Mouse (Mus musculus): ENCODE measurements around the gene B230219D22Rik. TPM values are rescaled to one million over a fixed set of nuclear protein-coding genes. Genes with fewer than 3 reads are reported as not detected.
"Not testable (repeated sequence)": the region's sequence is repeated elsewhere in the genome, so short reads cannot be mapped to it uniquely, and the experiment has no call there.

B230219D22Rik gene
- polyA plus RNA-seq, 1 experiment from 2014 or later: 82.9 TPM

DNA sequence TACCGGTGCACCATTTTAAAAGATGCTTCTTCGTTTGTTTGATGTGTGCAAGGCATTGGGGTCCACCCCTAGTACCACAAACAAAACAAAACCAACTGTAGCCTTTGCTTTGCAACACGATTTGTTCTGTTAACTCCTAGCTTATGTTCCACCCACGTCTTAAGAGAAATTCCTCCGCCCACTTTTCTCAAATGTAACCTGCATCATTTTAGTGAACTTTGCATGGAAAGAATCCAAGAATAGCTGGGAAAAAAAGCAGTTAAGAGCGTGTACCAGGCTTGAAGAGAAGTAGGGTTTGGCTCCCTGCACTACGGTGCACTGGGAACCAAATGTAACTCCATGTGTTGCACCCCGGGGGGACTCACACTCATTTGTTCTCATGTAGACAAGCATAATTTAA, 1.2 kb downstream of the B230219D22Rik start:
- no peaks in the 10 kb centered on the region for H3K27me3 ChIP-seq (replicated peaks)
- H3K4me2 ChIP-seq: peak overlapping the region; percentile 73
- peak overlapping the region; percentile 97 for H3K4me3 ChIP-seq
- H3K36me3 ChIP-seq (replicated peaks): peaks cover 4% of the 10 kb centered on the region; the same call in 1 of the 2 replicates
- 19% methylated on average over 8 of the region's 8 CpGs for WGBS
- H3K9ac ChIP-seq: peak overlapping the region; percentile 98
- no peaks in the 10 kb centered on the region for H3K9me3 ChIP-seq
- ATAC-seq (replicated peaks): no peak
- H3K4me1 ChIP-seq: peaks cover 29% of the 10 kb centered on the region
- no peak overlapping the region for H3K27ac ChIP-seq

DNA sequence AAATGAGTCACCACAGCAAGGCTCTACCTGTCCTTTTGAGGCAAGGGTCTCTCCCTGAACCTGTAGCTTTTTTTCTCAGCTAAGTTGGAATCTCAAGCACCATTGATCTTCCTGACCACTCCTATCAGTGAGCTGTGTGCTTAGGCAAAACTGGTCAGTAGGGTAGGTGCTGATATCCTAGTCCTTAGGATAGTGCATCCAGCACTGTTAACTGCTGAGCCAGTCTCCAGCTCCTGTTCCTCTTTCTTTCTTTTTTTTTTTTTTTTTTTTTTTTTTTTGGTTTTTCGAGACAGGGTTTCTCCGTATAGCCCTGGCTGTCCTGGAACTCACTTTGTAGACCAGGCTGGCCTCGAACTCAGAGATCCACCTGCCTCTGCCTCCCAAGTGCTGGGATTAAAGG, 3.1 kb downstream of the B230219D22Rik start:
- H3K9me3 ChIP-seq; H3K9ac ChIP-seq; H3K4me3 ChIP-seq; H3K4me2 ChIP-seq; H3K27ac ChIP-seq; H3K27me3 ChIP-seq (replicated peaks); ATAC-seq (replicated peaks): not testable (repeated sequence)
- 52% methylated on average over 2 of the region's 3 CpGs for WGBS
- Histone ChIP-seq H3K4me1 (peaks cover 29% of the 10 kb centered on the region), H3K36me3 (replicated peaks) (peaks cover 17% of the 10 kb centered on the region)

DNA sequence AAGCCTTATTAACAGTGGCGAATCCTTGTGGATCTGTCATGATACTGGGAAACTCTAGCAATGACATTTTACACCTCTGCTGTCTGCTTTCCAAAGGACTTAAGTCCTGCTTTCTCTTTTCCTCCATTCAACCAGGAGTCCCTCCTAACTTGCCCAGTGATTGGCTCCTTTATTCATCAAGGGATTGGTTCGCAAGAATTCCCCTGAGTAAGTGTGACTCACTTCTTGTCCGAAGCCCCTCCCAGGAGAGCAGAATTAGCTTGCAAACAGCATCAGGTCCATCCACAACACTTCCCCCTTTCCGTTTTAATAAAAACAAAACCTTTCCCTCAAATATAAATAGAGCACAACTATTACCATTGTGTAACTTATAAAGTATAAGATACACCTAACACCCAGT, 11.4 kb downstream of the B230219D22Rik start:
- Histone ChIP-seq H3K36me3 (replicated peaks) (peaks cover 18% of the 10 kb centered on the region), H3K27me3 (replicated peaks) (no peaks in the 10 kb centered on the region), H3K27ac (no peak overlapping the region), H3K9ac (no peak overlapping the region), H3K4me3 (no peak overlapping the region), H3K4me2 (no peak overlapping the region), H3K9me3 (no peaks in the 10 kb centered on the region), H3K4me1 (no peaks in the 10 kb centered on the region)
- ATAC-seq (replicated peaks): no peak
- WGBS: 87% methylated on average over 4 of the region's 4 CpGs

DNA sequence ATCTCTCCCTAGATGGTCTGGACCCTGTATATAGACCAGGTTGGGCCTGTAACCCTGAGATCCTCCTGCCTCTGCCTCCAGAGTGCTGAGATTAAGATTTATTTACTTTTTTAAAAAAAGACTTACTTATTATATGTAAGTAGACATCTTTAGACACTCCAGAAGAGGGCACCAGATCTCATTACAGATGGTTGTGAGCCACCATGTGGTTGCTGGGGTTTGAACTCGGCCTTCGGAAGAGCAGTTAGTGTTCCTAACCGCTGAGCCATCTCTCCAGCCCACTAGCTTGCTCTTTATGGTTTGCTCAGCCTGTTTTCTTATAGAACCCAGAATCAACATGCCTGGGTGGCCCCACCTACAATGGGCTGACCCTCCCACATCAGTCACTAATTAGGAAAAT, 19.9 kb downstream of the B230219D22Rik start:
- no peaks in the 10 kb centered on the region for H3K27me3 ChIP-seq (replicated peaks)
- H3K36me3 ChIP-seq (replicated peaks): peaks cover 2% of the 10 kb centered on the region; the same call in 1 of the 2 replicates
- no peak overlapping the region for H3K9ac ChIP-seq
- no peak overlapping the region for H3K27ac ChIP-seq
- H3K4me3 ChIP-seq: no peak overlapping the region
- ATAC-seq (replicated peaks): no peak
- 96% methylated on average over 3 of the region's 3 CpGs for WGBS
- H3K4me1 ChIP-seq: peaks cover 23% of the 10 kb centered on the region
- H3K9me3 ChIP-seq: no peaks in the 10 kb centered on the region
- H3K4me2 ChIP-seq: no peak overlapping the region

DNA sequence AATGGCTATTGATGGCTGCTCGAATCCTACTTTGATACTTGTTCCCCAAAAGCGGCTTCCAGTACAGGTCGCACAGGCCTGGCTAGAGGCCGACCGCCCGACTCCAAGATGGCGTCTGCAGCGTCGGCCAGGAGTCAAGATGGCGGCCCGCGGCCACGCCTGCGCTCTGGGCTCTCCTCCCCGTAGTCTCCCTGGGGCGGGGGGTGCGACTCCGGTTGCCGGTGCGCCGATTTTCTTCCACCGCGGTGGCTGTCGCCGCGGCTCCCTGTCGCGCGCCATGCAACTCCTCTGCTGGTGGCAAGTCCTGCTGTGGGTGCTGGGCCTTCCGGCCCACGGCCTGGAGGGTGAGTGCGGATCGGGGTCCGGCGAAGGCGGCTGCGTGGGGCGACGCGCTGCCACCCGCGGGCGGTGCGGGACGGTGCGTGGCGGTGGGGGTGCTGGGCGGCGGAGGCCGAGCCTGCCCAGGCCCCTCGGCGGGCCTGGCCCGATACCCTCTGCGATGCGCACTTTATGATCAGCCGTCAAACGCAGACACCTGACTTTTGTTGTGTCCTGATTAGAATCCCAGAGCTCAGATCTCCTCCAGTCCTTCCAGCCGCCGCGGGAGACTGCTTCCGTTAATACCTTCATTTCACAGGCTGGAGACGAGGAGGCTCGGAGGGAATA, 21.7 kb downstream of the B230219D22Rik start, which contains the start of gene Txndc15:
Gene Txndc15 (plus strand): TSS at position 150 of the 666 bp plus-strand sequence.
- Histone ChIP-seq H3K4me2 (peak within 1 kb of the TSS; percentile 73), H3K9ac (peak within 1 kb of the TSS; percentile 97), H3K36me3 (replicated peaks) (peaks cover 18% of the 10 kb centered on the region), H3K27ac (peak within 1 kb of the TSS; percentile 97), H3K4me1 (peaks cover 24% of the 10 kb centered on the region), H3K4me3 (peak within 1 kb of the TSS; percentile 91), H3K27me3 (replicated peaks) (no peaks in the 10 kb centered on the region), H3K9me3 (no peaks in the 10 kb centered on the region)
- WGBS: under 1% methylated on average over 63 of the region's 63 CpGs
- peak; percentile 95 for ATAC-seq (replicated peaks)

DNA sequence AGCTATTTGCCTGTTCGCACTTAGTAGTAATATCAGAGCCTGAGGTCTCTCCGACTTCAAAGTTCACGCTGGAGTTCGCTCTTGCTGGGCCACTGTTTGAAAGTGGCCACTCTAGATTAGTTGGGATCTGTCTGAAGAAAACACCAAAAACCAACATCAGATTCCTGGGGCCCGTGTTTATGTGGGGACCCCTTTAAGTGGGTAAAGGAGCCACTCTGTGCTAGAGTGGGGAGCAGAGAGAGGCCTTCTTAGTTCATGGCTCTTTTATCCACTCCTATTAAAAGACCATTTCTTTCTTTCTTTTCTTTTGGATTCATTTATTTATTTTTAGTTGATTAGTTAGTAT, 22.2 kb downstream of the B230219D22Rik start:
- Histone ChIP-seq H3K4me3 (peak overlapping the region; percentile 91), H3K4me2 (peak overlapping the region; percentile 73), H3K27ac (peak overlapping the region; percentile 97), H3K4me1 (peaks cover 24% of the 10 kb centered on the region), H3K36me3 (replicated peaks) (peaks cover 19% of the 10 kb centered on the region), H3K27me3 (replicated peaks) (no peaks in the 10 kb centered on the region), H3K9me3 (no peaks in the 10 kb centered on the region), H3K9ac (peak overlapping the region; percentile 97)
- WGBS: 8% methylated on average over 5 of the region's 5 CpGs
- no peak for ATAC-seq (replicated peaks)

DNA sequence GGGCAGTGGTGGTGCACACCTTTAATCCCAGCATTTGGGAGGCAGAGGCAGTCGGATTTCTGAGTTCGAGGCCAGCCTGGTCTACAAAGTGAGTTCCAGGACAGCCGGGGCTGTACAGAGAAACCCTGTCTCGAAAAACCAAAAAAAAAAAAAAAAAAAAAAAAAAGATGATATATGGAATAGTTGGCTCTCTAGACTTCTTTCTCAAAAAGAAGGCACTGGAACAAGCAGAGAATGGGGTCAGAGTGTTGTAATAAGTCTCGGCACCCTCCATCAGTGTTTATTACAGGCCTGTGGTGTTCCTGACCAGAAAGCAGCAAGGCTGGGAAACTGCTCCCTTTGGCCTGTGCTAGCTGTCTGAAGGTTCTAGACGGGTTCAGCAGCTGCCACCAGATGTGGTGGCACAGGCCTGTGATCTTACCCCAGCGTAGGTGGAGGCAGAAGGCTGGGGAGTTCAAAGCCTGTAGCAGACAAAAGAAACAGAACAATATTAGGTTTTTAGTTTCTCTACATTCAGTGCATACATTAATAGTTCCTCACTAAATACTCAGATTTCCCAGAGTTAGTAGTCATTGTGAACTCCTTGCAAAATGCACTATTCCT, 23.1 kb downstream of the B230219D22Rik start:
- no peak for ATAC-seq (replicated peaks)
- H3K4me3 ChIP-seq: peak overlapping the region; percentile 91
- H3K9ac ChIP-seq: 0 out of 2 replicates have a peak overlapping the region, but pooled peaks have one; percentile 29

DNA sequence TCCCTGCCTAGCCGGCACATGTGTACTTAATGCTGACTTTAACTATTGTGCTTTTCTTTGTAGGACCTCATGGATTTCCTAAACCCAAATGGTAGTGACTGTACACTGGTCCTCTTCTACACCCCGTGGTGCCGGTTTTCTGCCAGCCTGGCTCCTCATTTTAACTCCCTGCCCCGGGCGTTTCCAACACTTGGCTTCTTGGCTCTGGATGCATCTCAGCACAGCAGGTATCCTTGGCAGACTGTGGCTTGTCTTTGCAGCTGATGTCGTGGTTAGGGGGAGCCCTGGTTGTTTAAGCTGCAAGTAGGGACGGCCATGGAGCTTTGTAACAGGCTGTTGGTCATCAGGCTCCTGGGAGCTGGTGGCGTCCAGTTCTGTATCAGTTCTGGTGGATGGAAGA, 28.6 kb downstream of the B230219D22Rik start:
- H3K27me3 ChIP-seq (replicated peaks): no peaks in the 10 kb centered on the region
- 75% methylated on average over 8 of the region's 8 CpGs for WGBS
- H3K9me3 ChIP-seq: no peaks in the 10 kb centered on the region
- peaks cover 10% of the 10 kb centered on the region for H3K4me1 ChIP-seq
- H3K9ac ChIP-seq: no peak overlapping the region
- no peak overlapping the region for H3K4me3 ChIP-seq
- H3K27ac ChIP-seq: no peak overlapping the region
- H3K4me2 ChIP-seq: no peak overlapping the region
- no peak for ATAC-seq (replicated peaks)
- peaks cover 33% of the 10 kb centered on the region for H3K36me3 ChIP-seq (replicated peaks)

More for the DNA sequence above, 23.1 kb downstream of the B230219D22Rik start:
- Histone ChIP-seq H3K9me3 (no peaks in the 10 kb centered on the region), H3K27me3 (replicated peaks) (no peaks in the 10 kb centered on the region), H3K36me3 (replicated peaks) (peaks cover 19% of the 10 kb centered on the region), H3K4me1 (peaks cover 24% of the 10 kb centered on the region), H3K4me2 (peak overlapping the region; percentile 73), H3K27ac (no peak overlapping the region)
- WGBS: 85% methylated on average over 7 of the region's 7 CpGs

DNA sequence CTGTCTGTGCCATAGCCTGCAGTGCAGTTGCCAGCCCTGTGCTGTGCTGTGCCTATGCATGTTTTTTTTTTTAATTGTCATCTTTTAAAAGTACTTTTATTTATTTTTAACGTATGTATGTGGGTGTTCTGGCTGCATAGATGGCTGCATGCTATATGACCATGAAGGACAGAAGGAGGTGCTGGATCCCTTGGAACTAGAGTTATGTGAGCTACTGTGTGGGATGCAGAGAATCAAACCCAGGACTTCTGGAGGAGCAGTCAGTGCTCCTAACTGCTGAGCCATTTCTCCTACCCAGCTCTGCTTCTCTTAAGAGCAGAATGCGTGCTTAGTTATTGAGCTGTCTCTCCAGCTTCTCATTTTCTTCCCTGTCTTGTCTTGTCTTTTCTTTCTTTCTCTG, 29.1 kb downstream of the B230219D22Rik start:
- Histone ChIP-seq H3K9me3 (no peaks in the 10 kb centered on the region), H3K4me1 (peaks cover 9% of the 10 kb centered on the region; the same call in 1 of the 2 replicates), H3K9ac (no peak overlapping the region), H3K36me3 (replicated peaks) (peaks cover 33% of the 10 kb centered on the region), H3K27me3 (replicated peaks) (no peaks in the 10 kb centered on the region), H3K4me3 (no peak overlapping the region), H3K4me2 (no peak overlapping the region), H3K27ac (no peak overlapping the region)
- WGBS: 98% methylated on average over 2 of the region's 2 CpGs
- ATAC-seq (replicated peaks): no peak

DNA sequence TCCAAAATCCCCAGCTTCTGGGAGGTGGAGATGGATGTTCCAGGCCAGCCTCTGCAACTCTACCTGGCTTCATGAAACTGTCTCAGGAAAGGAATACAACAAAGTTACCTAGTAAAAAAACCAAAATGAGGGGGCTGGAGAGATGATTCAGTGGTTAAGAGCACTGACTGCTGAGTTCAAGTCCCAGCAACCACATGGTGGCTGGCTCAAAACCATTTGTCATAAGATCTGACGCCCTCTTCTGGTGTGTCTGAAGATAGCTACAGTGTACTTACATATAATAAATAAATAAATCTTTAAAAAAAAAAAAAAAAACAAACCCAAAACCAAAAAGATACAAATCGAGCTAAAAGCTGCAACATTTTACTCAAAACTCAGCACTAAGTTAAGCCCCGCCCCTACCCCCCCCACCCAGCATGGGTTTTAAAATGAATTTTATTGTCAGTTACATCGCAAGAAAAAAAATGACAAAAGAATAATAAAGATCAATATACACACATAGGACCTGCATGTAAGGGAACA, 33.7 kb downstream of the B230219D22Rik start:
- no peaks in the 10 kb centered on the region for H3K27me3 ChIP-seq (replicated peaks)
- ATAC-seq (replicated peaks): no peak

DNA sequence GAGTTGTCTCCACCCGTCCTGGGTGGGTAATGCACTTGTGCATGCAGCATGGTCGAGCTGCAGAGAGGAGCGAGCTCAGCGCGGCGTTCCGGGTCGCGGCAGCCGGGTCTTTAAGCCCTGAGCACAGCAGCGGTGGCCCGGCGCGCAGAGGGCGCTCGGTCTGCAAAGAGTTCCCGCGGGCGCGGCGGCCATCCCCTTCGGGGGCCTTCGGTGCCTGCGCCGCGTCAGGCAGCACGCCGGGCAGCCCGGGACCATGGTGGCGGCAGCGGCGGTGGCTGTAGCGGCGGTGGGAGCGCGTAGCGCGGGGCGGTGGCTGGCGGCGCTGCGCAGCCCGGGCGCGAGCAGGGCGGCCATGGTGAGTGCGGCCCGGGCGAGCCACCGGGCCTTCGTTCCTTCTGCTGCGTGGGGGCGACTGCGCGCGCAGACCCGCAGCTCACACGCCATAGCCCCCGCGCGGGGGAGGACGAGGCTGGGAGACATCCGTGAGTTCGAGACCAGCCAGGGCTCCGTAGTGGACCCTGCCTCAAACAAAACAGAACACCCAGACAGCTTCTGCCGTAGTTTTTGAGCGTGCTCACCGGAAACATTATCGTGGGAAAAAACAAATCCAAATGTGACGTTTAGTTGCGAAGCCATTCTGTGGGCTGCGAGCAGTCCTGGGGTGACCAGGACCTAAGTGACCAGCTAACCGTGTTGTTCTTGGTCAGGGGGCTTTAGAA, 34.4 kb downstream of the B230219D22Rik start, which contains the start of gene Pcbd2:
Gene Pcbd2 (plus strand): TSS at position 249 of the 719 bp plus-strand sequence.
- Histone ChIP-seq H3K4me1 (0 out of 2 replicates have a peak, but pooled peaks cover 3% of the 10 kb centered on the region), H3K27me3 (replicated peaks) (no peaks in the 10 kb centered on the region), H3K9me3 (no peaks in the 10 kb centered on the region), H3K4me3 (peak within 1 kb of the TSS; percentile 55), H3K36me3 (replicated peaks) (peaks cover 14% of the 10 kb centered on the region), H3K4me2 (peak within 1 kb of the TSS; percentile 74), H3K9ac (peak within 1 kb of the TSS; percentile 79), H3K27ac (peak within 1 kb of the TSS; percentile 95)
- under 1% methylated on average over 65 of the region's 73 CpGs for WGBS
- peak; percentile 90 for ATAC-seq (replicated peaks)

More for the DNA sequence above, 33.7 kb downstream of the B230219D22Rik start:
- H3K4me3 ChIP-seq: peak overlapping the region; percentile 55
- peak overlapping the region; percentile 74 for H3K4me2 ChIP-seq
- H3K4me1 ChIP-seq: 0 out of 2 replicates have a peak, but pooled peaks cover 3% of the 10 kb centered on the region
- H3K9me3 ChIP-seq: no peaks in the 10 kb centered on the region
- peaks cover 14% of the 10 kb centered on the region for H3K36me3 ChIP-seq (replicated peaks)
- WGBS: 5% methylated on average over 4 of the region's 4 CpGs
- peak overlapping the region; percentile 79 for H3K9ac ChIP-seq
- H3K27ac ChIP-seq: peak overlapping the region; percentile 95

DNA sequence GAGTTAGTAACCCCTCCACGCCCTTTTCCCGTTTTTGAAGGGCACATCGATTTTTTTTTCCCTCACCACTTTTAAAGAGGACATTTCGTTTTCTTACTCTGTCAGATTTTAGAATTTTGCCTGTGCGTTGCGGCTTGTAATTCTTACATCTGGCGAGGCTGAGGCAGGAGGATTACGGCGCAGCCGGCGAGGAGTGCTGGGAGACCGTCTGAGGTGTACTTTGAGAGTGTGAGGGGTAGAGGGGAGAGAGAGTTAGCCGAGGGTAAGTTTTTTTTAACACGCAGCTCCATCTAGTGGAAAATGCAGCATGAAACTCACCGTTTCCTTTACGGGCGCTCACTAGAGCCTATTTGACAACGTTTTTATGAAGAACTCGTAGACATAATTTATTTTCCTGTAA, 34.9 kb downstream of the B230219D22Rik start:
- Histone ChIP-seq H3K36me3 (replicated peaks) (peaks cover 14% of the 10 kb centered on the region), H3K4me3 (peak overlapping the region; percentile 55), H3K4me2 (peak overlapping the region; percentile 74), H3K27ac (peak overlapping the region; percentile 95), H3K27me3 (replicated peaks) (no peaks in the 10 kb centered on the region), H3K9me3 (no peaks in the 10 kb centered on the region), H3K9ac (peak overlapping the region; percentile 79; the same call in 1 of the 2 replicates), H3K4me1 (0 out of 2 replicates have a peak, but pooled peaks cover 3% of the 10 kb centered on the region)
- peak; percentile 74 for ATAC-seq (replicated peaks)
- WGBS: 3% methylated on average over 19 of the region's 19 CpGs

Measured in midbrain, embryonic 15.5 days (tissue).